Mouse (Mus musculus): ENCODE results near the gene Fbxw11. TPM values are rescaled to one million over a fixed set of nuclear protein-coding genes. Genes with fewer than 3 reads are reported as not detected.
"Not testable (repeated sequence)": the region's sequence is repeated elsewhere in the genome, so short reads cannot be mapped to it uniquely, and the experiment has no call there.

The Fbxw11 gene
- polyA plus RNA-seq, 1 experiment from 2014 or later = 15.4 TPM

- no peak overlapping the region for H3K4me3 ChIP-seq (ENCODE audit: low read depth, low read length)
- no peak overlapping the region for H3K9ac ChIP-seq (replicated peaks)
- 63% methylated on average over 11 of the region's 11 CpGs for WGBS (ENCODE audit: insufficient replicate concordance)
- DNase-seq = no peak
- no peak overlapping the region for H3K4me2 ChIP-seq (ENCODE audit: low read depth, low read length)
- peaks cover 14% of the 10 kb centered on the region for H3K36me3 ChIP-seq (replicated peaks; ENCODE audit: insufficient read depth, low read length)
- H3K9me3 ChIP-seq (ENCODE audit: low read length) = no peaks in the 10 kb centered on the region
- peaks cover 6% of the 10 kb centered on the region for H3K4me1 ChIP-seq (ENCODE audit: insufficient read depth)
- ATAC-seq = no peak
- H3K27ac ChIP-seq (ENCODE audit: low read depth) = no peak overlapping the region
- TF ChIP-seq CTCF (IDR thresholded peaks at IDR 0.05; ENCODE audit: low read depth) (no peak), EP300 (IDR thresholded peaks at IDR 0.05; ENCODE audit: low read depth) (no peak)
- no peaks in the 10 kb centered on the region for H3K27me3 ChIP-seq (ENCODE audit: insufficient read depth, low read length)
These were observed 27.0 kb upstream of the Fbxw11 start for GRCm38 (mm10) chr11:32615561-32615960.

- no peak overlapping the region for H3K4me2 ChIP-seq (ENCODE audit: low read depth, low read length)
- no peak for ATAC-seq
- no peak overlapping the region for H3K27ac ChIP-seq (ENCODE audit: low read depth)
- H3K4me1 ChIP-seq (ENCODE audit: insufficient read depth) = peaks cover 6% of the 10 kb centered on the region
- TF ChIP-seq EP300 (IDR thresholded peaks at IDR 0.05; ENCODE audit: low read depth) (no peak), CTCF (IDR thresholded peaks at IDR 0.05; ENCODE audit: low read depth) (no peak)
- no peaks in the 10 kb centered on the region for H3K27me3 ChIP-seq (ENCODE audit: insufficient read depth, low read length)
- WGBS (ENCODE audit: insufficient replicate concordance) = 88% methylated on average over 6 of the region's 6 CpGs
- no peaks in the 10 kb centered on the region for H3K9me3 ChIP-seq (ENCODE audit: low read length)
- H3K36me3 ChIP-seq (replicated peaks; ENCODE audit: insufficient read depth, low read length) = peaks cover 11% of the 10 kb centered on the region
- no peak overlapping the region for H3K9ac ChIP-seq (replicated peaks)
- no peak overlapping the region for H3K4me3 ChIP-seq (ENCODE audit: low read depth, low read length)
- DNase-seq = no peak
These were observed 26.4 kb upstream of the Fbxw11 start for GRCm38 (mm10) chr11:32616091-32616490.

DNA sequence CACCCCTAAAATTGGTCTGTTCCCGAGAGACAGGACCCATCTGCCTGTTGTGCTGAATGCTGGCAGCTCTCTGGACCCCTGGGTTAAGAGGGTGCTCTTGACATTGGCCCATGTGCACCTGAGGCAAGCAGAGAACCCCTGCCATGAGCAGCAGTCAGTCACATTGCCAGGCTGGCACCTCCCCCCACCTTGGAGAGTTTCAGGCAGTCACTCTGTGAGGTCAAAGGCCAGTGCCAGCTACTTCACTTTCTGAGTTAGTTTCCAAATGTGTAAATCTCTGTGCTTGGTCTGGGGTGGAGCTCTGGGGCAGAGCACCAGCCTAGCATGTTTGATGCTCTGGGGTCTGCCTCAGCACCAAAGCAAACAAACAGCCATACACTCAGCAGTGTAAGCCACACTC is 24.5 kb upstream of the Fbxw11 start:
- Histone ChIP-seq H3K4me2 (ENCODE audit: low read depth, low read length) (no peak overlapping the region), H3K27ac (ENCODE audit: low read depth) (no peak overlapping the region), H3K4me1 (ENCODE audit: insufficient read depth) (peaks cover 6% of the 10 kb centered on the region), H3K9me3 (ENCODE audit: low read length) (no peaks in the 10 kb centered on the region), H3K9ac (replicated peaks) (no peak overlapping the region), H3K36me3 (replicated peaks; ENCODE audit: insufficient read depth, low read length) (peaks cover 10% of the 10 kb centered on the region), H3K27me3 (ENCODE audit: insufficient read depth, low read length) (no peaks in the 10 kb centered on the region), H3K4me3 (ENCODE audit: low read depth, low read length) (no peak overlapping the region)
- WGBS (ENCODE audit: insufficient replicate concordance) = 60% methylated on average over 1 of the region's 1 CpGs
- ATAC-seq = no peak
- TF ChIP-seq CTCF (IDR thresholded peaks at IDR 0.05; ENCODE audit: low read depth) = no peak
- no peak for TF ChIP-seq EP300 (IDR thresholded peaks at IDR 0.05; ENCODE audit: low read depth)
- no peak for DNase-seq

DNA sequence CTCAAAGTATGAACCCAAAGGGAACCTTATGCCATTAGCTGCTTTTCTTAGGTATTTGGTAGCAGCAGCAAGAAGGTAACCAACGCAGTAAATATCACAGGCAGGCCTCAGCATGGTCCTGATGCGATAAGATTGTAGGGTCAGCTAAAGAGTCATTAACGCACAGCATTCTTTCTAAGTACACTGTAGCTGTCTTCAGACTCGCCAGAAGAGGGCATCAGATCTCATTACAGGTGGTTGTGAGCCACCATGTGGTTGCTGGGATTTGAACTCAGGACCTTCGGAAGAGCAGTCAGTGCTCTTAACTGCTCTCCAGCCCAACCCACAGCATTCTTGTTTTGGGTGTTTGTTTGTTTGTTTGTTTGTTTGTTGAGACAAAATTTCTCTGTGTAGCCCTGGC is 23.9 kb upstream of the Fbxw11 start:
- H3K9ac ChIP-seq (replicated peaks); H3K27ac ChIP-seq (ENCODE audit: low read depth); H3K27me3 ChIP-seq (ENCODE audit: insufficient read depth, low read length); H3K36me3 ChIP-seq (replicated peaks; ENCODE audit: insufficient read depth, low read length); H3K4me1 ChIP-seq (ENCODE audit: insufficient read depth); DNase-seq; H3K4me2 ChIP-seq (ENCODE audit: low read depth, low read length); ATAC-seq; H3K9me3 ChIP-seq (ENCODE audit: low read length); H3K4me3 ChIP-seq (ENCODE audit: low read depth, low read length): not testable (repeated sequence)
- TF ChIP-seq CTCF (IDR thresholded peaks at IDR 0.05; ENCODE audit: low read depth) = peak; percentile 32
- 77% methylated on average over 5 of the region's 5 CpGs for WGBS (ENCODE audit: insufficient replicate concordance)

DNA sequence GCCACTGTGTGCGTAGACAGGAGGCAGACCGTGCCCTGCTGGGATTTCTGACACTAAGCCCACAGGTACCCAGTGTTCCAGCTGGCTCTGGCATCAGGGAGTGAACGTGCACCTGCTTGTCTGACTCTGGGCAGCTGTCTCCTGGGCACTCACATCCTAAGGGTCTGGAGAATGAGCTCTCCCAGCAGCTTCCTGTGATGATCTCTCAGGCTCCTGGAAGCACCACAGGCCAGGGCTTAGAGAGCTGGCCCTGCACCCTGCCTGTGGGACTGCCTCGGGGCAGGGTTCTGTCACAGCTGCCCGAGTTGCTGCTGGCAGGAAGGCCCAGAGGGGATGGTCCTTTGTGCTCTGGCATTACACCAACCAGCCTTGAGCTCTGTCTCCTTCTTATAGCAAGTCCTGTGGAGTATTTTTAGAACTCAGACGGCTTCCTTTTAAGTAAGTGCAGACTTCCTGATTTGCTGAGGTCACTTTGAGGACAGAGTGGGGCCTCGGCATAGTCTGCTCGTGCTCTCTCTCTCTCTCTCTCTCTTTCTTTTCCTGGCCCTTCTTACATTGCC is 23.2 kb upstream of the Fbxw11 start:
- peak; percentile 48 for ATAC-seq
- no peak for DNase-seq

GRCm38 (mm10) chr11:32619866-32620456 is 22.6 kb upstream of the Fbxw11 start:
- ATAC-seq = no peak
- H3K4me3 ChIP-seq (ENCODE audit: low read depth, low read length) = no peak overlapping the region
- no peak overlapping the region for H3K27ac ChIP-seq (ENCODE audit: low read depth)
- H3K4me2 ChIP-seq (ENCODE audit: low read depth, low read length) = no peak overlapping the region
- no peak for DNase-seq
- 78% methylated on average over 6 of the region's 6 CpGs for WGBS (ENCODE audit: insufficient replicate concordance)
- peaks cover 7% of the 10 kb centered on the region; the same call in 1 of the 2 replicates for H3K36me3 ChIP-seq (replicated peaks; ENCODE audit: insufficient read depth, low read length)
- no peaks in the 10 kb centered on the region for H3K9me3 ChIP-seq (ENCODE audit: low read length)
- TF ChIP-seq EP300 (IDR thresholded peaks at IDR 0.05; ENCODE audit: low read depth) (no peak), CTCF (IDR thresholded peaks at IDR 0.05; ENCODE audit: low read depth) (no peak)
- H3K9ac ChIP-seq (replicated peaks) = no peak overlapping the region
- H3K27me3 ChIP-seq (ENCODE audit: insufficient read depth, low read length) = no peaks in the 10 kb centered on the region
- peaks cover 6% of the 10 kb centered on the region for H3K4me1 ChIP-seq (ENCODE audit: insufficient read depth)

More for the DNA sequence above, 23.2 kb upstream of the Fbxw11 start:
- TF ChIP-seq CTCF (IDR thresholded peaks at IDR 0.05; ENCODE audit: low read depth) (no peak), EP300 (IDR thresholded peaks at IDR 0.05; ENCODE audit: low read depth) (no peak)
- Histone ChIP-seq H3K4me3 (ENCODE audit: low read depth, low read length) (no peak overlapping the region), H3K4me2 (ENCODE audit: low read depth, low read length) (no peak overlapping the region), H3K9me3 (ENCODE audit: low read length) (no peaks in the 10 kb centered on the region), H3K27ac (ENCODE audit: low read depth) (no peak overlapping the region), H3K36me3 (replicated peaks; ENCODE audit: insufficient read depth, low read length) (peaks cover 7% of the 10 kb centered on the region; the same call in 1 of the 2 replicates), H3K9ac (replicated peaks) (no peak overlapping the region), H3K27me3 (ENCODE audit: insufficient read depth, low read length) (no peaks in the 10 kb centered on the region), H3K4me1 (ENCODE audit: insufficient read depth) (peaks cover 6% of the 10 kb centered on the region)
- 43% methylated on average over 8 of the region's 8 CpGs for WGBS (ENCODE audit: insufficient replicate concordance)

Data from liver, postnatal 0 days (tissue).